In genomic region chr10:73753876-73754275, GRCm38 (mm10) we compare ENCODE assay signal across 27 mouse cellular contexts.
"Had no signal": no experiment of that assay in that cellular context is flagged by ENCODE, and none has a peak within 500 bp of the region (broad histone marks: within the 10 kb centered on the region; RNA-seq: fewer than 3 reads in every experiment).

No protein-coding gene starts in this region.

- H3K9ac ChIP-seq: heart, embryonic 12.5 days; hindbrain, embryonic 12.5 days; hindbrain, embryonic 14.5 days; limb, embryonic 12.5 days; liver, embryonic 13.5 days; liver, embryonic 15.5 days had no signal

- H3K9me3 ChIP-seq: heart, embryonic 10.5 days; heart, embryonic 12.5 days; hindbrain, embryonic 10.5 days; hindbrain, embryonic 12.5 days; limb, embryonic 10.5 days; limb, embryonic 12.5 days; liver, embryonic 13.5 days; liver, embryonic 15.5 days had no signal

- H3K36me3 ChIP-seq: heart, embryonic 10.5 days; heart, embryonic 12.5 days; hindbrain, embryonic 10.5 days; hindbrain, embryonic 12.5 days; limb, embryonic 10.5 days; limb, embryonic 12.5 days; liver, embryonic 13.5 days; liver, embryonic 15.5 days had no signal

- DNase-seq: gastrocnemius, adult 2 months; gastrocnemius, postnatal 10 days; gastrocnemius, postnatal 25 days; heart, adult 18-20 months; heart, postnatal 10 days; heart, postnatal 4 days; kidney, adult 11 months; kidney, adult 8-10 months; kidney, postnatal 10 days; kidney, postnatal 25 days; kidney, postnatal 4 days; liver; liver, embryonic 13.5 days had no signal

- H3K4me2 ChIP-seq: heart, embryonic 12.5 days; hindbrain, embryonic 12.5 days; hindbrain, embryonic 14.5 days; limb, embryonic 12.5 days; liver, embryonic 11.5 days; liver, embryonic 13.5 days; liver, embryonic 15.5 days had no signal

- H3K4me3 ChIP-seq: gastrocnemius, adult 2 months; heart, embryonic 10.5 days; heart, embryonic 12.5 days; hindbrain, embryonic 10.5 days; hindbrain, embryonic 12.5 days; layer of hippocampus, adult 2 months; left cerebral cortex, adult 2 months; limb, embryonic 10.5 days; limb, embryonic 12.5 days; liver, embryonic 13.5 days; liver, embryonic 15.5 days had no signal

- ATAC-seq: hindbrain, embryonic 16.5 days; inflammation-experienced regulatory T-cells, adult 6 months; intestine, embryonic 16.5 days had no signal

- H3K4me1 ChIP-seq: heart, embryonic 10.5 days; heart, embryonic 12.5 days; hindbrain, embryonic 10.5 days; hindbrain, embryonic 12.5 days; limb, embryonic 10.5 days; limb, embryonic 12.5 days; liver, embryonic 13.5 days; liver, embryonic 15.5 days had no signal

- H3K27ac ChIP-seq: gastrocnemius, adult 2 months; heart, embryonic 10.5 days; hindbrain, embryonic 10.5 days; hindbrain, embryonic 12.5 days; hindbrain, embryonic 14.5 days; layer of hippocampus, adult 2 months; left cerebral cortex, adult 2 months; limb, embryonic 10.5 days; limb, embryonic 12.5 days; liver, embryonic 13.5 days; liver, embryonic 15.5 days had no signal

- H3K27me3 ChIP-seq: heart, embryonic 12.5 days; hindbrain, embryonic 12.5 days; limb, embryonic 12.5 days; liver, embryonic 13.5 days; liver, embryonic 15.5 days had no signal
